Mouse (Mus musculus) CD4-positive, CD25-positive, alpha-beta regulatory T cell, adult 4 months (primary cell): ENCODE measurements around the gene Rcan2. TPM values are rescaled to one million over a fixed set of nuclear protein-coding genes. Genes with fewer than 3 reads are reported as not detected.

Source experiments
- ATAC-seq: one replicate; pipeline ENCODE4 v1.8.0; 2017
- polyA plus RNA-seq, 2 experiments: library from polyadenylated mRNA; unstranded; fragments of 100-300 nt; shearing (Covaris generic); gene quantifications; one replicate each; pipeline ENCODE4 v1.2.1; 2017

The Rcan2 gene
- polyA plus RNA-seq, 2 experiments from 2014 or later: not detected

GRCm38 (mm10) chr17:44078631-44079350 lies 277.6 kb downstream of the Rcan2 start, which contains the start of gene Enpp5:
Gene Enpp5, plus strand, starts transcription at chr17:44078813.
- peak; percentile 95 for ATAC-seq

GRCm38 (mm10) chr17:44083156-44083555 lies 282.0 kb downstream of the Rcan2 start:
- ATAC-seq: no peak

GRCm38 (mm10) chr17:44088226-44088625 lies 287.1 kb downstream of the Rcan2 start:
- ATAC-seq: peak; percentile 58

Other genes starting within 250 kb of the Rcan2 start
- 1 to 10 TPM in 1 of 2 experiments, under 1 TPM in 1; 0.30 to 1.5 TPM for gene Pla2g7, start 233.3 kb upstream of the Rcan2 start, polyA plus RNA-seq
- not detected for gene Tdrd6, start 171.1 kb upstream of the Rcan2 start, polyA plus RNA-seq
- 1 to 10 TPM; 4.3 to 4.5 TPM for gene Slc25a27, start 134.1 kb upstream of the Rcan2 start, polyA plus RNA-seq
- gene Cyp39a1, start 133.9 kb upstream of the Rcan2 start, polyA plus RNA-seq: 1 to 10 TPM in 1 of 2 experiments, under 1 TPM in 1; 0.74 to 2.3 TPM